Mouse (Mus musculus): ENCODE data around the gene Pbx1.

GRCm38 (mm10) chr1:168299181-168299580 lies 132.9 kb downstream of the Pbx1 start:
- TF ChIP-seq CTCF (IDR thresholded peaks at IDR 0.05; ENCODE audit: low read depth) (no peak), EP300 (optimal IDR thresholded peaks at IDR 0.05) (no peak)
